Mouse (Mus musculus) E14TG2a.4 (cell line): Measurements from ENCODE around the gene Gm9789.
"Not testable (repeated sequence)": the region's sequence is repeated elsewhere in the genome, so short reads cannot be mapped to it uniquely, and the experiment has no call there.

Experiments used
- H3K27me3 ChIP-seq: 2 replicates; pipeline ENCODE4 v1.6.1; 2014; ENCODE audit warnings: low read length, control low read depth; ENCODE audit not compliant: insufficient read depth
- H3K36me3 ChIP-seq: 2 replicates; pipeline ENCODE4 v1.6.1; 2014; ENCODE audit warnings: low read length, control low read depth; ENCODE audit not compliant: insufficient read depth
- H3K4me1 ChIP-seq: replicated peaks from 2 replicates; pipeline ENCODE4 v1.6.1; 2014; ENCODE audit warnings: low read depth, low read length, control low read depth
- H3K4me3 ChIP-seq: replicated peaks from 2 replicates; pipeline ENCODE4 v1.5.1; 2014; ENCODE audit warnings: mild to moderate bottlenecking, low read length
- H3K9me3 ChIP-seq: 2 replicates; pipeline ENCODE4 v1.6.1; 2014; ENCODE audit warnings: low read length, control low read depth
- CTCF ChIP-seq: conservative IDR thresholded peaks from 2 replicates; pipeline ENCODE4 v1.5.1; 2014; ENCODE audit warnings: low read length
- NANOG ChIP-seq: IDR thresholded peaks from 2 replicates; pipeline ENCODE4 v1.6.1; 2014; ENCODE audit warnings: borderline replicate concordance, low read length, mixed read lengths
- POU5F1 ChIP-seq: IDR thresholded peaks from 2 replicates; pipeline ENCODE4 v1.6.1; 2014; ENCODE audit warnings: low read length, borderline replicate concordance

Gm9789 gene

DNA sequence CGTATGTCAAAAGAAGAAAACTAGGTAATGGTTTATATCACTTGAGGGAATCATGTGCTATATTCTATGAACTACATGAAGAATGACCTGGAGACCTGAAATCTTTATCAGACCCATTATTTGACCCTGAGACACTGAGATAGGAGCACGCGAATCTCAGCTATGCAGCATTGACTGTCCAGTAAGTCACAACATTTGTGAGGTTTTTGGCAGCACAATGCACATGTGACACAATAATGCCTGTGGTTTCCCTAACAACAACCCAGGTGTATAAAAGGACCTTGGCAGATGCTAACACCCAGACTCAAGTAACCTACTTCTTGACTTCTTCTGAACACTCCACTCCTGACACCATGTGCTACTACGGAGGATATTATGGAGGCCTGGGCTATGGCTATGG, at the start of gene Gm9789:
TSS of gene Gm9789 (plus strand) at position 301 of the 400 bp plus-strand sequence.
- no peaks in the 10 kb centered on the region for H3K36me3 ChIP-seq
- TF ChIP-seq NANOG = no peak
- no peak for TF ChIP-seq CTCF
- no peak for TF ChIP-seq POU5F1
- H3K4me1 ChIP-seq = no peaks in the 10 kb centered on the region
- H3K4me3 ChIP-seq = no peak within 1 kb of the TSS
- H3K9me3 ChIP-seq = no peaks in the 10 kb centered on the region
- no peaks in the 10 kb centered on the region for H3K27me3 ChIP-seq

DNA sequence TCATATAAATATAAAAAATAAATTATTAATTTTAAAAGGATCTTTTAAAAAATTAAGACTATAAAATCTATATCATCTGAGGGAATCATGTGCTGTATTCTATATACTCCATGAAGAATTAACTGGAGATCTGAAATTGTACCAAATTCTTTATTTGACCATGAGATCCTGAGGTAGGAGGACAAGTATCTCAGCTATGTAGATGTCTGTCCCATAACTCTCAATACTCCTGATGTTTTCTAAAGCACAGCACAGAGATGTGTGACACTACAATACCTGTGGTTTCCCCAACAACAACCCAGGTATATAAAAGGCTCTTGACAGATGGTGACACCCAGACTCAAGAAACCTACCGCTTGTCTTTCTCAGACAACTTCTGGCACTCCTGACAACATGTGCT, 17.2 kb upstream of the Gm9789 start, which contains the start of gene Gm6358:
TSS of gene Gm6358 (plus strand) at position 301 of the 400 bp plus-strand sequence.
- no peaks in the 10 kb centered on the region for H3K27me3 ChIP-seq
- TF ChIP-seq CTCF (no peak), POU5F1 (no peak)
- no peak within 1 kb of the TSS for H3K4me3 ChIP-seq
- H3K9me3 ChIP-seq = no peaks in the 10 kb centered on the region
- no peaks in the 10 kb centered on the region for H3K4me1 ChIP-seq
- H3K36me3 ChIP-seq = no peaks in the 10 kb centered on the region

DNA sequence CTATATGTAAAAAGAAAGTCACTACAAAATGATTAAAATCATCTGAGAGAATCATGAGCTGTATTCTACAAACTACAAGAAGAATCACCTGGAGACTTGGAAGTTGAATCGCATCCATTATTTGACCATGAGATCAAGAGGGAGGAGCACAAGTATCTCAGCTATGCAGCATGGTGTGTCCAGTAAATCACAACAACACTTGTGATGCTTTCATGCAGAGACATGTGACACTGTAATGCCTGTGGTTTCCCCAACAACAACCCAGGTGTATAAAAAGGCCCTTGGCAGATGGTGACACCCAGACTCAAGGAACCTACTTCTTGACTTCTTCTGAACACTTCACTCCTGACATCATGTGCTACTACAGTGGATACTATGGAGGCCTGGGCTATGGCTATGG, 7.0 kb upstream of the Gm9789 start, which contains the start of gene Gm10061:
TSS of gene Gm10061 (plus strand) at position 301 of the 400 bp plus-strand sequence.
- Histone ChIP-seq H3K9me3 (no peaks in the 10 kb centered on the region), H3K4me1 (no peaks in the 10 kb centered on the region), H3K4me3 (no peak within 1 kb of the TSS), H3K27me3 (no peaks in the 10 kb centered on the region), H3K36me3 (no peaks in the 10 kb centered on the region)
- TF ChIP-seq CTCF (no peak), POU5F1 (no peak), NANOG (no peak)

DNA sequence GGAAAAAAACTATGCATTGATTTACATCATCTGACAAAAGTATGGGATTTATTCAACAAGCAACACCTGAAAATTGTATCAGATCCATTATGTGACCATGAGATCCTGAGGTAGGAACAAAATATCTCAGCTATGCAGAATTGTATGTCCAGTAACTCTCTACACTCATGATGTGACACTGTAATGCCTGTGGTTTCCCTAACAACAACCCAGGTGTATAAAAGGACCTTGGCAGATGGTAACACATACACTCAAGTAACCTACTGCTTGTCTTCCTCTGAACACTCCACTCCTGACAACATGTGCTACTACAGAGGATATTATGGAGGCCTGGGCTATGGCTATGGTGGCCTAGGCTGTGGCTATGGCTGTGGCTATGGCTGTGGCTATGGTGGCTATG, 11.4 kb downstream of the Gm9789 start, which contains the start of gene Gm7735:
TSS of gene Gm7735 (plus strand) at position 301 of the 400 bp plus-strand sequence.
- H3K4me3 ChIP-seq, H3K27me3 ChIP-seq, H3K36me3 ChIP-seq, H3K9me3 ChIP-seq, H3K4me1 ChIP-seq: not testable (repeated sequence)

DNA sequence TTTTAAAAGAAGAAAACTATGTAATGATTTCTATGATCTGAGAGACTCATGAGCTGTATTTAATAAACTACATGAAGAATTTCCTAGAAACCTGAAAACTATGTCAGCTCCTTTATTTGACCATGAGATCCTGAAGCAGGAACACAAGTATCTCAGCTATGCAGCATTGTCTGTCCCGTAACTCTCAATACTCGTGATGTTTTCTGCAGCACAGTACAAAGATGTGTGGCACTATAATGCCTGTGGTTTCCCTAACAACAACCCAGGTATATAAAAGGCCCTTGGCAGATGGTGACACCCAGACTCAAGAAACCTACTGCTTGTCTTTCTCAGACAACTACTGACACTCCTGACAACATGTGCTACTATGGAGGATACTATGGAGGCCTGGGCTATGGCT, 16.7 kb downstream of the Gm9789 start, which contains the start of gene 1110057P08Rik:
TSS of gene 1110057P08Rik (plus strand) at position 301 of the 400 bp plus-strand sequence.
- Histone ChIP-seq H3K4me1 (no peaks in the 10 kb centered on the region), H3K9me3 (no peaks in the 10 kb centered on the region), H3K4me3 (no peak within 1 kb of the TSS), H3K27me3 (no peaks in the 10 kb centered on the region), H3K36me3 (no peaks in the 10 kb centered on the region)
- no peak for TF ChIP-seq POU5F1
- TF ChIP-seq NANOG = no peak
- TF ChIP-seq CTCF = no peak

DNA sequence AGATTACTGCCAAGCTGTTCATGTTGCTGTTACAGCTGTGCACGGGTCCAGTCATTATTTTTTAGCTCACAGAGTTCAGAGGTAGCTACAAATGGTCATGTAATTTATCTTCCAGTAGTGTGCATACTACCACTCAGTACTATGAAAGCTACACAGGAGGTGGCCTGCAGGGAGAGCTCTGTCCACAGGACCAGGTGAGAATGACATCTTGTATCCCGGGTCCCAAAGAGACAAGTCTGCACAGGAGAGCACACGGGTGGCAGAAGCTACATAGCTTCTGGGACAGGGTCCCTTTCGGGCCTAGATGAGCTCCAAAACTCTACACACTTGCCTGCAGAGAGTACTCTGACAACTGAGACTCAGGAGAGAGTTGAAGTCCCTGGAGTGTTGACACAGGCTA, 30.9 kb downstream of the Gm9789 start:
- H3K9me3 ChIP-seq = no peaks in the 10 kb centered on the region
- no peak overlapping the region for H3K4me3 ChIP-seq
- TF ChIP-seq NANOG (no peak), CTCF (peak; percentile 25)

DNA sequence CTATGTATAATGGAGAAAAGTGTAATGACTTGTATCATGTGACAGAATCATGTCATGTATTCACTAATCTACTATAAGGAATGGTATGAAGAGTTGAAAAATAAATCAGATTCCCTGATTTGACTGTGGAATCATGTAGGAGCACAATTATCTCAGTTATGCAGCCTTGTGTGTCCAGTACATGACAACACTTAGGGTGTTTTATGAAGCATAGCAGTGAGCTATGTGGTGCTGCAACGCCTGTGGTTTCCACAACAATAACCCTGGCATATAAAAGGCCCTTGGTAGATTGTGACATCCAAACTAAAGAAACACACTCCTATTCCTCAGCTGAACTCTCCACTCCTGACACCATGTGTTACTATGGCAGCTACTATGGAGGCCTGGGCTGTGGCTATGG, 47.8 kb downstream of the Gm9789 start, which contains the start of gene Krtap20-2:
TSS of gene Krtap20-2 (plus strand) at position 301 of the 400 bp plus-strand sequence.
- no peaks in the 10 kb centered on the region for H3K4me1 ChIP-seq
- no peaks in the 10 kb centered on the region for H3K36me3 ChIP-seq

More for the DNA sequence above, 30.9 kb downstream of the Gm9789 start:
- Histone ChIP-seq H3K4me1 (no peaks in the 10 kb centered on the region), H3K27me3 (no peaks in the 10 kb centered on the region), H3K36me3 (no peaks in the 10 kb centered on the region)

More for the DNA sequence above, 47.8 kb downstream of the Gm9789 start, which contains the start of gene Krtap20-2:
- TF ChIP-seq NANOG (no peak), CTCF (no peak), POU5F1 (no peak)
- Histone ChIP-seq H3K9me3 (no peaks in the 10 kb centered on the region), H3K27me3 (no peaks in the 10 kb centered on the region), H3K4me3 (no peak within 1 kb of the TSS)
